In the genomic region with DNA sequence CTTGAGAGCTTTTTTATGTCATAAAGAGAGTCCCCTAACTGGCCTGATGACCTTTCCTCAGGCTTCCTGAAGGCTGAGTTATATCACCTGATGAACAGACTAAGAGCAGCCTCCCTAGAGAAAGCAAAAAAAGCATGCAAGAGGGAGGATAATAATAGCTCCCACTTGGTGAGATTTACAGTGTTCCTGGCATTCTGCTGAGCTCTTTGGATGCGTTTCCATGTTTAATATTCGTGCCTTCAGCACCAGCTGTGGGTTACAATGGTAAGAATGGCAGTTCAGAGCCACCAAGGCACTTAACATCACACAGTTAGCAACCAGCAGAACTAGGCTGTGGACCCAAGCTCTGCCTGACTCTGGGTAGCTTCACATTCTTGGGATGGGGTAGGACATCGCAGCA, we compare ENCODE assay signal across 21 mouse cellular contexts.
A peak's percentile ranks its signal among the peaks of the same experiment; 100 is the strongest.
DNase-seq lines count a peak whose midpoint lies in the region; ATAC-seq and TF ChIP-seq lines count a peak whose summit lies in the region.
"Had no signal": no experiment of that assay in that cellular context is flagged by ENCODE, and none has a peak within 500 bp of the region (broad histone marks: within the 10 kb centered on the region; RNA-seq: fewer than 3 reads in every experiment).

No protein-coding gene starts in this region.

- no peaks in the 10 kb centered on the region for H3K27me3 ChIP-seq in forebrain, postnatal 0 days (ENCODE audit: insufficient read depth, low read length)
- H3K27me3 ChIP-seq in forebrain, embryonic 12.5 days = peaks cover 22% of the 10 kb centered on the region
- no peaks in the 10 kb centered on the region for H3K27me3 ChIP-seq in midbrain, embryonic 16.5 days (ENCODE audit: control insufficient read depth, insufficient read depth, low read depth, low read length)
- H3K27me3 ChIP-seq: CH12.LX; embryonic facial prominence, embryonic 13.5 days; heart, embryonic 12.5 days; intestine, embryonic 15.5 days had no signal

- no peaks in the 10 kb centered on the region for H3K4me1 ChIP-seq in forebrain, postnatal 0 days (ENCODE audit: insufficient read depth)
- H3K4me1 ChIP-seq in forebrain, embryonic 12.5 days = no peaks in the 10 kb centered on the region
- H3K4me1 ChIP-seq in midbrain, embryonic 16.5 days (ENCODE audit: control insufficient read depth, insufficient read depth, low read length) = no peaks in the 10 kb centered on the region
- H3K4me1 ChIP-seq: embryonic facial prominence, embryonic 13.5 days; intestine, embryonic 15.5 days had no signal

- 36% methylated on average over 3 of the region's 3 CpGs for WGBS in forebrain, postnatal 0 days
- 82% methylated on average over 3 of the region's 3 CpGs for WGBS in forebrain, embryonic 12.5 days
- 67% methylated on average over 3 of the region's 3 CpGs for WGBS in midbrain, embryonic 16.5 days

- no peak overlapping the region for H3K4me2 ChIP-seq in forebrain, postnatal 0 days (ENCODE audit: low read depth)
- H3K4me2 ChIP-seq in forebrain, embryonic 12.5 days = no peak overlapping the region
- H3K4me2 ChIP-seq in midbrain, embryonic 16.5 days (ENCODE audit: low read length) = no peak overlapping the region
- H3K4me2 ChIP-seq: embryonic facial prominence, embryonic 13.5 days; heart, embryonic 12.5 days; hindbrain, embryonic 14.5 days; intestine, embryonic 15.5 days had no signal

- no peak overlapping the region for H3K4me3 ChIP-seq in forebrain, postnatal 0 days (ENCODE audit: low read depth, low read length)
- H3K4me3 ChIP-seq in forebrain, embryonic 12.5 days (replicated peaks) = no peak overlapping the region
- no peak overlapping the region for H3K4me3 ChIP-seq in left cerebral cortex, adult 2 months
- H3K4me3 ChIP-seq in midbrain, embryonic 16.5 days (ENCODE audit: low read depth, low read length) = no peak overlapping the region
- H3K4me3 ChIP-seq: embryonic facial prominence, embryonic 13.5 days; heart, adult 2 months; heart, embryonic 12.5 days; hindbrain, embryonic 10.5 days; intestine, embryonic 15.5 days had no signal

- ATAC-seq in forebrain, postnatal 0 days = peak; percentile 18; the same call in 1 of the 2 replicates
- ATAC-seq in forebrain, embryonic 12.5 days (ENCODE audit: low FRiP score) = no peak
- ATAC-seq in midbrain, embryonic 16.5 days = no peak
- ATAC-seq: intestine, embryonic 15.5 days had no signal

- H3K9me3 ChIP-seq in forebrain, postnatal 0 days (ENCODE audit: low read length) = no peaks in the 10 kb centered on the region
- H3K9me3 ChIP-seq in forebrain, embryonic 12.5 days = no peaks in the 10 kb centered on the region
- H3K9me3 ChIP-seq in midbrain, embryonic 16.5 days (replicated peaks; ENCODE audit: control insufficient read depth, low read length, poor library complexity, severe bottlenecking) = no peaks in the 10 kb centered on the region; the same call in 1 of the 2 replicates
- H3K9me3 ChIP-seq: embryonic facial prominence, embryonic 13.5 days; heart, embryonic 12.5 days; hindbrain, embryonic 10.5 days; intestine, embryonic 15.5 days had no signal

- peak; percentile 44 for DNase-seq in forebrain, postnatal 0 days
- peak; percentile 33 for DNase-seq in left cerebral cortex, adult 11 months (ENCODE audit: low spot score)
- DNase-seq in left cerebral cortex, adult 2 months (ENCODE audit: extremely low spot score in 1 of 2, low spot score in 2 of 2) = no peak
- DNase-seq in brain, embryonic 14.5 days (ENCODE audit: low read depth) = peak; percentile 58
- DNase-seq in layer of hippocampus, adult 9-10 months (ENCODE audit: low spot score) = peak; percentile 31
- DNase-seq in cerebellum, postnatal 25 days = no peak
- DNase-seq: adrenal gland, adult 2 months; adrenal gland, postnatal 25 days; cerebellum, adult 11 months; cerebellum, adult 8-10 months; cerebellum, postnatal 14 days; gastrocnemius, postnatal 14 days; heart, adult 2 months had no signal

- no peaks in the 10 kb centered on the region for H3K36me3 ChIP-seq in forebrain, postnatal 0 days (ENCODE audit: insufficient read depth)
- no peaks in the 10 kb centered on the region for H3K36me3 ChIP-seq in forebrain, embryonic 12.5 days (replicated peaks)
- H3K36me3 ChIP-seq in midbrain, embryonic 16.5 days (ENCODE audit: control insufficient read depth, insufficient read depth, low read length) = no peaks in the 10 kb centered on the region
- H3K36me3 ChIP-seq: embryonic facial prominence, embryonic 13.5 days; heart, embryonic 12.5 days; hindbrain, embryonic 10.5 days; intestine, embryonic 15.5 days had no signal

- no peak for TF ChIP-seq POLR2A in brain, embryonic 14.5 days (IDR thresholded peaks at IDR 0.05; ENCODE audit: borderline replicate concordance, extremely low read depth, insufficient read depth, insufficient read length, poor library complexity, severe bottlenecking)

- no peak overlapping the region for H3K9ac ChIP-seq in forebrain, postnatal 0 days
- H3K9ac ChIP-seq in forebrain, embryonic 12.5 days = no peak overlapping the region
- no peak overlapping the region for H3K9ac ChIP-seq in midbrain, embryonic 16.5 days (ENCODE audit: low read depth, low read length)
- H3K9ac ChIP-seq: embryonic facial prominence, embryonic 13.5 days; heart, embryonic 12.5 days; hindbrain, embryonic 14.5 days; intestine, embryonic 15.5 days had no signal

- no peak for TF ChIP-seq CTCF in forebrain, postnatal 0 days (IDR thresholded peaks at IDR 0.05; ENCODE audit: low read depth)
- TF ChIP-seq CTCF in left cerebral cortex, adult 2 months (IDR thresholded peaks at IDR 0.05) = no peak
- no peak for TF ChIP-seq CTCF in brain, embryonic 14.5 days (IDR thresholded peaks at IDR 0.05; ENCODE audit: borderline replicate concordance, extremely low read depth, insufficient read depth, insufficient read length)

- H3K27ac ChIP-seq in forebrain, postnatal 0 days (ENCODE audit: low read depth, low read length) = peak overlapping the region; percentile 30; the same call in 1 of the 2 replicates
- H3K27ac ChIP-seq in forebrain, embryonic 12.5 days = no peak overlapping the region
- no peak overlapping the region; the same call in 1 of the 2 replicates for H3K27ac ChIP-seq in left cerebral cortex, adult 2 months
- no peak overlapping the region for H3K27ac ChIP-seq in midbrain, embryonic 16.5 days (ENCODE audit: low read length)
- H3K27ac ChIP-seq: embryonic facial prominence, embryonic 13.5 days; heart, adult 2 months; hindbrain, embryonic 10.5 days; hindbrain, embryonic 14.5 days; intestine, embryonic 15.5 days had no signal

- intact Hi-C loops in left cerebral cortex, adult 2 months (cut with DNase I) = no loop called here

Comparison
In these comparisons a context has a peak if more than half of its experiments do, and no peak if none do; other contexts are left out.
1. DNase-seq: peak in forebrain, postnatal 0 days (single experiment), left cerebral cortex, adult 11 months (single experiment), brain, embryonic 14.5 days (single experiment) and layer of hippocampus, adult 9-10 months (single experiment); none in left cerebral cortex, adult 2 months (0 of 2) and cerebellum, postnatal 25 days (0 of 2).